Mouse (Mus musculus): ENCODE data around the gene Gpr150. TPM values are rescaled to one million over a fixed set of nuclear protein-coding genes. Genes with fewer than 3 reads are reported as not detected.

Gpr150 gene
- not detected in 2 replicates for polyA plus RNA-seq (2012)

DNA sequence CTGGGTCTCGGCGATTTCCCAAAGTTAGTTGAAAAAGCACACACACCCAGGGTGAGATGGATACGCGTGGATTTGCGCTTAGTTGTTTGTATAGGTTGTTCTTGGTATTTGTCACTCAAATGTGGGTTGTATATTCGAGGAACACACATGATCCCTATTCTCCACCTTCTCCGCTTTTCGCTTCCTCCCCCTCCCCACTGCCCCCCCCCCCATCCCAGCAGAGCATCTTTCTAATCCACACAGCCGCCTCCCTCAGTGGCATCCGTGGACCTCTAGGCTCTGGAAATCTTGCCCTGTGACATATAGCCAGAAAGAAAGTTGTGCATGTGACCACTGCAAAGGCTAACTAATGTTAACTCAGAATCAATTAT, at the start of gene Gpr150:
TSS of gene Gpr150 (minus strand) at position 101 of the 371 bp plus-strand sequence.
- TF ChIP-seq GATA1 (IDR thresholded peaks at IDR 0.05; ENCODE audit: low read length) = no peak

DNA sequence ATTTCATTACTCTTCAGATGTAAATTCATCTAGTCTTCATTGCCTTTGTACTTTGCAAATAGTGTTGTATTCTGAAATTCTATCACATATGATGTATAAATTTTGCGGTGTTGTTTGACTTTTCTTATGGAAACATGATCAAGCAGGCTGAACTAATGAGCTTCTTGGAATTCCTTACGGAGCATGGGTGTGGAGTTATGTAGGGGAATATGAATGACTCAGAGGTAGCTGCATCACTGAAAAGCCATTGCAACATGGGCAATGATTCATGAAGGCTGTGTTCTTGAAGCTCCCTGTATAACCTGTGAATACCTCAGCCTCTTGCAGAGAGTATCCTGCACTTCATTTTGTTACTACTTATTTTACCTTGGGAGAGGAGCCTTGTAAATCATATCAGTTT, 45.2 kb upstream of the Gpr150 start:
- TF ChIP-seq GATA1 (IDR thresholded peaks at IDR 0.05; ENCODE audit: low read length) = no peak

- no peak for TF ChIP-seq GATA1 (IDR thresholded peaks at IDR 0.05; ENCODE audit: low read length)
These were observed 41.9 kb upstream of the Gpr150 start, which contains the start of the genes Arsk and Ttc37 for GRCm38 (mm10) chr13:76098493-76099303. TSS of gene Arsk (minus strand) at chr13:76098660. TSS of gene Ttc37 (plus strand) at chr13:76098734.

DNA sequence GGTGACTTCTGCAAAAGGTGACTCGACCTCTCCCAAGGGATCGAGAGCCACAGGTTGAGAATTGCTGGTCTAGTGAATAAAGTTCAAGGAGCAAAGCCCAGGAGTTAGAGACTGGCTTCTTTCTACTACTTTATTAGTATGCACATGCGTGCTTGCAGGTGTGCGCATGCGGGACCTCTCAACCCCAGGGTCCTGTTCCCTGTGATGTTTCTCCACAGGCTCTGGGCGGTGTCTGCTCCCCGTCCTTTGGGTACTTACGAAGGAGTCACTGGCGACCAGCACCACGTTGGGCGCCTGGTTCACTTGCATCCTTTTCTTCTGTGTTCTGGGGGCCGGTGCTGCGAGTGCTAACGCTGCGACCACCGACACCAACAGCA, 41.3 kb upstream of the Gpr150 start:
- TF ChIP-seq GATA1 (IDR thresholded peaks at IDR 0.05; ENCODE audit: low read length) = no peak

DNA sequence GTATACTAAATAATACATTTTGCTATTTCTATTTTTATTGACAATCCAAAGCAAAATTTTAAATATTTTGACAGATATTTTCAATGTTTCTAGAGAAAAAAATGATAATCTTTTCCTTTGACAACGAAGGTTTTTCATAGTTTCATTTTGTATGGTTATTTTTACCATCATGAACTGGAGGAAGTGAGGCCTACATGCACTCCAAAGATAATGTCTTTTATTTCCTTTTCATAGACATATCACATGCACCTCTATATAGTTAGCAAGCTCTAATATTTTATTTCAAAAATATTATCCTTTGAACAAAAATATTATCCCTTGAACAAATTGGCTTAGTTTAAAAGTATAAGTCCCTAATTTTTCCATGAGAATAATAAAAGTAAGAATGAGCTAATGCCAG, 17.5 kb upstream of the Gpr150 start:
- TF ChIP-seq GATA1 (IDR thresholded peaks at IDR 0.05; ENCODE audit: low read length) = no peak

DNA sequence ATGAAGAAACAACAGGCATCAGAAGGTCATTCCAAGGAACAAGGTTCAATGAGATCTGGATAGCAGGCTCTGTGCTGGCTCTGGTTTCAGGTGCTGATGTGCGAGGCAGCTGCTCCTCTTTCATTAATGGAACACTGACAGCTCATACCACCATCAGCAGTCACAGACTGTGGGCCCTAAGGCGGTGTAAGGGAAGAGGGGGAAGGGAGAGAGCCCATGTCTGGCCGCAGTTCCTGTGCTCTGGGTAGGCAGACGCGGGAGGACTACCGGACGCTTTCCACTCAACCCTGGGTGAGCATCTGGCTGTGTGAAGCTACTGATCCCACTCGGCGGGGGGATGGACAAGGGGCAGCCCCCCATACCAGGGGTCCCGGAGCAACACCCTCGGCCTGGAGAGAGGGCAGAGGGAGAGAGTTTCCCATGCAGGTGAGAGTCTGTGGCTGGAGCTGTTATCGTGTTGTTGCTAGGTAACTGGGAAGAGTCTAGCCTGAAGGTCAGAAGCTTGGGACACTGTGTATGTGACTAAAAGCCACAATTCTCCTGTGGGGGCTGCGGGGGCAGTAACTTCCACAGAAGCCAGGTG, 7.7 kb upstream of the Gpr150 start:
- no peak for TF ChIP-seq GATA1 (IDR thresholded peaks at IDR 0.05; ENCODE audit: low read length)

DNA sequence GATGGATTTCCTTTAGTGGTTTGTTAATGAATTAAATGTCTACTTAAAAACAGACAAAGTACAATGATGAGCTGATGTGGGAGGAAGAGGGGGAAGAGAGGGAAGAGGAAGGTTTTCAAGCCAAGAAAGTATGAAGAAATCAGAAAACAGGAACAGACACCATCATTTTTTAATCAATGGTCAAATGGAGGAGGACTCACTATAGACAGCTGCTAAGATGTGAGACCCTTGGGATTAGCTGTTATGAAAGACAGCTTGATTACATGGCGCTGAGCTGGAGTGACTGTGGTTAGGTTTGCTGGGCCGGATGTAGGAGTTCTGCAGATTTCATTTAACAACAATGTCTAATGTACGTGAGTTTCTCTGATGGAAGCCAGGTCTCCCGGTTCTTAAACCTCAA, 6.8 kb upstream of the Gpr150 start:
- TF ChIP-seq GATA1 (IDR thresholded peaks at IDR 0.05; ENCODE audit: low read length) = no peak

- no peak for TF ChIP-seq GATA1 (IDR thresholded peaks at IDR 0.05; ENCODE audit: low read length)
These were observed 5.8 kb upstream of the Gpr150 start for GRCm38 (mm10) chr13:76062569-76062968.

- TF ChIP-seq GATA1 (IDR thresholded peaks at IDR 0.05; ENCODE audit: low read length) = no peak
These were observed 5.3 kb upstream of the Gpr150 start for GRCm38 (mm10) chr13:76062126-76062525.

- TF ChIP-seq GATA1 (IDR thresholded peaks at IDR 0.05; ENCODE audit: low read length) = no peak
These were observed 2.8 kb upstream of the Gpr150 start for GRCm38 (mm10) chr13:76059591-76059990.

DNA sequence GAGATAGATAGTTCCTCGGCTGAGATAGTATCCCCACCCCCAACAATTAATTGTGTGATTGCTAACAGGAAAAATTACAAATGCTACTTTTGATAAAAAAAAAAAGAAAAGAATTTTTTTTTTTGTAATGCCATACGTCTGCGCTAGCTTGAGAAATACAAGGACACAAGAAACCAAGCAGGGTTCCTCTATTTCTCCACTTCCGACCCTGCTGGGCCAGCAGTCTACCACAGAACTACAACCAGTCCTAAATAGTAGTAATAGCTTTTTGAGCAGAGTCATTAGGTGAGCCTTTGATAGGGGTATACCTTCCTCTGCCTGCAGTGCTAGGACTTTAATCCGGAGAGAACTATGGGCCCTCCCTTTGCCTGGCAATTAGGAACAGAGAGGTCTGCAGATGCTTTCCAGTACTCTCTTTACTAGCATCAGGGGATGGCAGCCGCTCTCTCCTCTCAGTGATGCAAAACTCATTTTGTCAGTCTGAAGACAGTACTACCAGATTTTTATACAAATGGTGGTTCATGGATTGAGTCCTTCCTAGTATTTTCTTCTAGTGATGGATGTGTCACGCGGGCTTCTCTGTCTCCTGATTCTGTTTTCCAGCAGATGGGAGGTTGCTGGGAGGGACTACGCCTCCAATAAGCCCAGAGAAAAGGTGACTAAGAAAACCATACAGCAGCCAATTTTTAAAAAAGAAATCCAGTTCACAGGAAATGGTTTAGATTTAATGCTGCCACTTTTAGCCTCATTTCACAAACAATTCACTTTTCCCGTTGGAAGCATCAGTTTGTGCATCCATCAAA, 672 bp upstream of the Gpr150 start:
- TF ChIP-seq GATA1 (IDR thresholded peaks at IDR 0.05; ENCODE audit: low read length) = no peak

DNA sequence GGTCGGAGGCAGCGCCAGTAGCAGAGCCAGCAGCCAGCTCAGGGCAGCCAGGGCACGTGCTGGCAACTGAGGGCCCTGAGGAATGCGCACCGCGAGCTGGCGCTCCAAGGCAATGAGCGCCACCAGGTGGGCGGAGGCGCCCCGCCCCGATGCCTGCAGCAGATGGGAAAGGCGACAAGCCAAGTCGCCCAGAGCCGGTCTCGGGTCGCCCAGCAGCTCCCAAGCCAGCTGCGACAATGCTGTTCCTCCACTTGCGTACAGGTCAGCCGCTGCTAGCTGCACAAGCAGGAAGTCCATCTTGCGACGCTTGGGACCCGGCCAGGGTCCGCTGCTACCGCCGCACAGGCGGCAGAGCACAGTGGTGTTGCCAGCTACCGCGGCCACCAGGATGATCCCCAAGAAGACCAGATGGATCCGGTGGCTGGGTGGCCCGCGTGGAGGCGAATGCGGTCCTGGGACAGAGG, 503 bp downstream of the Gpr150 start:
- TF ChIP-seq GATA1 (IDR thresholded peaks at IDR 0.05; ENCODE audit: low read length) = no peak

GRCm38 (mm10) chr13:76055391-76056232, 1.2 kb downstream of the Gpr150 start:
- TF ChIP-seq GATA1 (IDR thresholded peaks at IDR 0.05; ENCODE audit: low read length) = no peak

GRCm38 (mm10) chr13:76044971-76045370, 11.8 kb downstream of the Gpr150 start:
- no peak for TF ChIP-seq GATA1 (IDR thresholded peaks at IDR 0.05; ENCODE audit: low read length)

GRCm38 (mm10) chr13:76042455-76042854, 14.3 kb downstream of the Gpr150 start:
- TF ChIP-seq GATA1 (IDR thresholded peaks at IDR 0.05; ENCODE audit: low read length) = no peak
